Mouse (Mus musculus) T-cell, adult 2 months (primary cell): ENCODE data around the gene Obsl1.

ENCODE experiments used
- DNase-seq: peaks from one replicate; pipeline ENCODE4 v3.0.0; 2022; ENCODE audit warnings: low spot score

Gene Obsl1

DNA sequence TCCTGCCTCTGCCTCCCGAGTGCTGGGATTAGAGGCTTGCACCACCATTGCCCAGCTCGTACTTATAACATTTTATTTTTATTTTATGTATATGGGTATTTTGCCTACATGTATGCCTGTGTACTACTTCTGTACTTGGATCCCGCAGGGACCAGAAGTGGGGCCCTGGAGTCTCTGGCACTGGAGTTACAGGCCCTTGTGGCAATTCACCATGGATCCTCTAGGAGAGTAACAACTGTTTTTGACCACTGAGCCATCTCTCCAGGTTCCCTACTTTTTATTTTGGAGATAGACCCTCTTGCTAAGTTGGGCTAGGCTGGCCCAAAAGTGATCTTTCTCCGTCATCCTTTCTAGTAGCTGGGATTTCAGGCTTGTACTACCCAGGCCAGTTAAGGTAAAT, 12.2 kb upstream of the Obsl1 start:
- no peak for DNase-seq

DNA sequence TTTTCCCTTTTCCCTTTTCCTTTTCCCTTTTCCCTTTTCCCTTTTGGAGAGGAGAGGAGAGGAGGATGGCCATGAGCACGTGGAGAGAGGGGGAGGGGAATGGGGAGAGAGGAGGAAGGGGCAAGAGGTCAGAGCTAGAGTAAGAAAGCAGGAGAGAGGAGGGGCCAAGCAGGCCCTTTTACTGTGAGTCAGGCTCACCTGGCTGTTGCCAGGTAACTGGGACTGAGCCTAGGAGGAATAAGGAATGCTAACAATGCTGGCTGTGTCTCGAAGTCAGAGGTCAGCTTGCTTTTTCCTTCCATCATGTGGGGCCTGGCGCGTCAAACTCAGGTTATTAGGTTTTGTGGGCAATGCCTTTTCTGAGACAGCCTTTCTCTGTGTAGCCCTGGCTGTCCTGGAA, 11.7 kb upstream of the Obsl1 start:
- DNase-seq = no peak

DNA sequence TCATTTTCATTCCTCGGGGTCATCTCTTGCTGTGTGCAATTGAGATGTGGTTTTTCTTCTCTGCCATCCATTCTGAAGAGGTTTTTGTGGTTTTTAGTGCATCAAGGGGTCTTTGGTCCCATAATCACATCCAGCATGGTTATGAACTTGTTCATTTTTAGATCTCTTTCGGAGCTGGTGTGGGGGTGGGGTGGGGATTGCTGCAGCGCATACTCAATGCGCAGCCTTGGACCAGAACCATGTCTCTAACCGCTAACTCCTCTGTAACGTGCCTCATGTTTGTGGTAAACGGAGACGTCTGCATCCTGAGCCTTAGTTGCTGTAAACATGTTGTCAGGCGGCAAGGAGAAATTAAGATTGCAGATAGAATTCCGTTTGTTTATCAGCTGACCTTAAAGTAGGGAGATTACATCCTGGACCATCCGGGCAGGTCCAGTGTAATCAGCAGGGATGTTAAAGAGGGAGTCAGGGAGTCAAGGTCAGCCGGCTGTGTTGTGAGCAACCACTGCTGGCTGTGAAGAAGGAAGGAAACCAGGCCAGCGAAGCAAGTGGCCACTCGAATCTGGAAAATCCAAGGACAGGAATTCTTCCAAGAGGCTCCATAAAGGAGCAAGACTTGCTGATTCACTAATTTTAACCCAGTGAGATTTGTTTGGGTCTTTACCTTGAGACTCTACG, 10.6 kb upstream of the Obsl1 start:
- no peak for DNase-seq

DNA sequence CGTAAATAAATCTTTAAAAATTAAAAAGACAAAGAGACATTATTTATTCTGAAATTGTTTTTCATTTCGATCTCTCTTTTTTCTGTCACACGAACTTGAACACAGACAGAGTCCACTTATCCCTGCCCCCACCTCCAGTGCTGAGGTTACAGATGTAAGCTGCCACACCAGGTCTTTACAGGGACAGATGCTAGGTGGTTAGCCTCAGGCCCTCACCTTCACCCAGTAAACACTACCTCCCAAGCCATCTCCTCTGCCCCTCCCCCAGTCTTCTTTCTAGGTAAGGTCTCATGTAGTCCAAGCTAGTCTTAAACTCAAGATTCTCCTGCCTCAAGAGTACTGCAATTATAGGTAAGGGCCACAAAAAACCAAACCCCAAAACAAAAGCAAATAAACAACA, 6.3 kb upstream of the Obsl1 start:
- DNase-seq = no peak

DNA sequence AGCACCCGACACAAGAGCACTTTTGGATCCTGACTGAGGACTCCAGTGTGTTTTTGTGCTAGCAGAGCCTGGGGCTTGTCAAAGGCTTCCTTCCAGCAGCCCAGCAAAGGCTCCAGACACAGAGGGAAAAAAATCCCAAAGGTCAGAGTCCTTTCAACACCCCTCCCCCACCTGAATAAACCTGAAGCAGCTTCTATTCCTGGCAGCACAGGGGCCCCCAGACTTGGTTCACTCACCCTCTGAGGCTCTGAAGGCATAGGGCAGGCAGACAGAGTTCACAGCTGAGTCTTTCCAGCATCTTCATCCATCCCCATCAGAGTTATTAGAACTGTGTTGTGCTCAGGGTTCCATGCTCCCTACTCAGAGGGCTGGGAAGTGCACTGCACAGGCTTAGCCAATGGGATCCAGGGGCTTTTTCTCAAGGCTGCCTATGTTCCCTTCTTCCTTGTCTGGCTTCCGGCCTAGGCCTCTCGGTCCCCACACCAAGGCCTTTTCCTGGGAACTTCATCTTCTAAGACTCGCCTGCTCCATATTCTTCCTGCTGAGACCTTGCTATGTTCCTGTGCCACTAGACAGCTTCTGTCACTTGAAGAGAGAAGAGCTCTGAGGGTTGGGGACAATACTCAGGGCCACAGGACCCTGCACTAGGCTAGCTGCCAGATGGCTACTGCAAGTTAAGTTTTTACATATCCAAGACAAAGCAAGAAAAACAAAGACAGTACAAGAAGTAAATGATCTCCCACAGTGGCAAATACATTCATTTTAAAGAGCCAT, 5.4 kb upstream of the Obsl1 start:
- DNase-seq = no peak

DNA sequence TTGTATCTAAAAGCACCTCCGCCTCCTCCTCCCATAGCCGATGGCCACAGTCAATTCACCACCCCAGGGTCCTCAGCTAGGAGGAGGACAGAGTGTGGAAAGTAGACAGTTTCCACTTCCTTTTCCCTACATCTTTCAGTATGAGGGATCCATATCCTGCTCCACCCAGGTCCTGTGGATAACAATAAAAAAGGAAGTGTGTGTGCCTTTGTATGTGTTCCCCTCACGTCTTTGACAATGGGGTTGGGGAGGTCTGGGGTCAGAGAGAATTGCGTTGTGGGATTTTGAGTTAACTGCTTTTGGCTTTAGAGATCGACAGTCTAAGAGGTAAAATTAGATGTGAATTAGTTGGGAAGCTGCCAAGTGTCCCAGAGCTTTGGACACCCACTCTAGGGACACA, 3.9 kb upstream of the Obsl1 start:
- no peak for DNase-seq

DNA sequence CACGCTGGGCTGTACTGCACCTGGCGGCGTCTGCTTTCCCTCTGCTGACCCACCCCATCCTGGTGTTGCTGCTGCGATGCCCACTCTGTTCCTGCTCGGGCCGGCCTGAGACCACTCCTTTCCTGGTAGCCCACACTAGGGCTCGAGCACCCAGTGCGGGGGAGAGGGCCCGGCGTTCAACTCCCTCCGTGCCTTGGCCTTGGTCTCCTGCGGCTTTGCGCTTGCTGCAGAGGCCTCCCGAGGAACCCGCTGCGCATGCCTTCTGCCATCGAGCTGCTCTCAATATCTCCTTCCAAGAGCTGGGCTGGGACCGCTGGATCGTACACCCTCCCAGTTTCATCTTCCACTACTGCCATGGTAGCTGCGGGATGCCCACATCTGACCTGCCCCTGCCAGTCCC, 3.3 kb upstream of the Obsl1 start:
- no peak for DNase-seq

DNA sequence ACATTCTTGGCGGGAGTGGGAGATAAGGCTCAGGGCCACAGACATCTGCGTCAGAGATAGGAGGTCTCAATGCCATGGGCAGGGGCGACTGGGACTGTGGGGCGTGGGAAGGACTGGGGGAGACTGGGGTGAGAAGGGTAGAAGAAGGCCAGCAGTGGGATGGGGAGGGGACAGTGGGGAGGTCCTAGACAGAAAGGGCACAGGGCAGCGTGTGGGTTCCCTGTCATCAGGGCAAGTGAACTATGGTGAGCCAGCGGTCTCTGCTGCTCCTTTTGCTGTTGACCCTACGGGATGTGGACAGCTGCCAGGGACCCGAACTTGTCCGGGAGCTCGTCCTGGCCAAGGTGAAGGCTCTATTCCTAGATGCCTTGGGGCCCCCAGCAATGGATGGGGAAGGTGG, 754 bp upstream of the Obsl1 start, which contains the start of gene Inha:
TSS of gene Inha (plus strand) at position 72 of the 400 bp plus-strand sequence.
- DNase-seq = no peak

DNA sequence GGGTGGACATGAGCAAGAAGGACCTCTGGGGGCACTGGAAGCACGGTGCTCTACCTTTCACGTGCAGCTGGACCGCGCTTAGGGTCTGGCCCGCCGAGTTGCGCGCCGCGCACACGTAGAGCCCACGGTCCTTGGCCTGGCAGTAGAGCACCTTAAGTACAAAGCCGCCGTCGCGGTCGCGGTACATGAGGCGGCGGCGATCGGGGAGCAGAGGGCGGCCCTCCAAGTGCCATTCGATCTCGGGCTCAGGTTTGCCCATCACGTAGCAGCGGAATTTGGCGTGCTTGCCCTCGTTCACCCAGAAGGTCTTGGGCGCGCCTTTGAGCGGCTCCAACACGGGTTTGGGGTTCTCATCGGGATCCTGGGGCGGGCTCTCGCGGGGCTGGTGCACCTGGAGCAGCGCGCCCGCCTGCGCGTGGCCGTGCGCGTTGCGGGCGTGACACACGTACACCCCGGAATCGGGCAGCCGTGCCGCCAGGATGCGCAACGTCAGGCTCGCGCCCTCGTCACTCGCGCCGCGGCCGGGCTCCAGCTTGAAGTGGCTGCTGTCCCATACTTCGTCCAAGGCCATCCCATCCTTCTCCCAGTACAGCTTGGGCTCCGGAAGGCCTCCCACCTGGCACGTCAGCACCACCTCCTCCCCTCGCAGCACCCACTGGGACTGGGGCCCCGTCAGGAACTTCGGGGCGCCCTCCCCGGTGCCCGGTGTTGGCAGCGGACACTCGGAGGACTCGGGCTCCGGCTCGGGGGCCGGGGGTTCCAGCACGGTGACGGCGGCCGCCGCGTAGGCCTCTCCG, 895 bp downstream of the Obsl1 start:
- DNase-seq = peak; percentile 53

DNA sequence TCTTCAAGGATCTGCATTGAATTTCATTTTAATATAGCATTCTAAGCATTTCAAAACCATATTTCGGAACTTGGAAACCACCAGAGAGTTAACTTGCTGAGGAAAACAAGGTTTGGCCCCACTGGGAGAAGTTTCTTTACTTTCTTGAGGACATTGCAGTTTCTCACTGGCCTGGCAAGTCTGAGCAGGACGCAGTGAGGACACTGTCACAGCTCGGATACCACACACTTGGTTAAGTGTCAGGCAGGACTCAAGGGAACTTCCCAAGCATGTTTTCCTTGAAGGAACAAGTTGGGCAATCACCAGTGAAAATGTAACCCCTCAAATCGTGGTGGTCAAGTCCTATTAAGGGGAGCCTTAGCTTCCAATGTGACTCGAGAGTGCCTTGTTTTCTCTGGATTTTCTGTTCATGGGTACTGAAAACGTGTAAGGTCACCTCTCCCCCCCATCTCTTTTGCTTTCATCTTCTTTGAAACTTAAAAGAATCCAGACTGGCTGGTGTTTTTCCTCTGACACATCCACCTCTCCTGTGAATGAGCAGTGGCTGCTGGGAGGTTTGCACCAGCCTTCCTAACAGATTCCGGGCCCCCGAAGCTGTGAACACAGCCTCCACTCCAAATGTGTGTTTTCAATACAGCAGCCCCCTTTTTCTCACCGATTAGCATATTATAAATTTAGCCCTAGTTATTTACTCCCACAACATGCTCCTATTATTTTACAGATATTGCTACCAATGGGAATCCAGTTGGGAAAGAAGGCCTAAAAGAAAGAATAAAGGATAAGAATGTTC, 1.8 kb downstream of the Obsl1 start:
- no peak for DNase-seq

DNA sequence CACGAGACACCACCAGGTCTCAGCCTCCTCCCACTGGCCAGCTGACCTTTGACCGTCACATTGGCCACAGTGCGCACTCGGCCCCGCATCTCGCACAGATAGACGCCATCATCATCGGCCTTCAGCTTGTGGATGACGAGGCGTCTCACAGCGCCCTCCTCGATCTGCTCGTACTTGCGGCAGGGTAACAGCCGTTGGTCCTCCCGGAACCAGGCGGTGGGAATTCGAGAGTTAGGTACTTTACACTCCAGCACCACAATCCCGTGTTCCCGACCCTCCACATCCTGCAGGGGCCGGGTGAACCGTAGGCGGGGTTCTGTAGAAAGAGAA, 2.6 kb downstream of the Obsl1 start:
- no peak for DNase-seq

DNA sequence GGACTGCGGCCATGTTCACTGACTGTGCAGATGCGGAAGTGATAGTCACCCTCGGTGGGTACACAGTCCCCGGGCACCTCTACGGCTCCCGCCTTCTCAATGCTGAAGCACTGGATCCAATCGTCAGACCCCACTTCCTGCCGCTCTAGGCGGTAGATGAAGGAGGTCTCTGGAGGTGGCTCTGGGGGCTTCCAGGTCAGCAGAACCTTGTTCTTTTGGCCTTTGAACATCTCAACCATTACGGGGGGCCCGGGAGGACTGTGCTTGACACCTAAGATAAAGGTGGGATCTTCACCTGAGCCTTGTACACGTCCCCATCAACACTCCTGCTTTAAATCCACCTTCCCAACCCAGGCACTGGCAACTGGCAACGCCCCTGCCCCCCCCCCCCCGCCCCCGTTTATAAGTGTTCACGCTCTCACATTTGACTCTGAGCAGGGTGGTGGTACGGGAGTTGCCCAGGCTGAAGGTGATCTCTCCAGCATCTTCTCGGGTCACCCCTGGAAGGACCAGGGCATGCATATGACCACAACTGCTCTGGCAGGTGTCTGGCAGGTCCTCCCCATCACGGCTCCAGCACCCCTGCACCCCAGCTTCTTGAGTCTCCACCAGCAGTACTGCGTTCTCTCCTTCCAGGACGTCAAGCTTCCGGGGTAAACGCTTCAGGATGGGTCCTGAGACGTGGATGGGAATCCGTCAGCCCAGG, 3.2 kb downstream of the Obsl1 start:
- DNase-seq = no peak

DNA sequence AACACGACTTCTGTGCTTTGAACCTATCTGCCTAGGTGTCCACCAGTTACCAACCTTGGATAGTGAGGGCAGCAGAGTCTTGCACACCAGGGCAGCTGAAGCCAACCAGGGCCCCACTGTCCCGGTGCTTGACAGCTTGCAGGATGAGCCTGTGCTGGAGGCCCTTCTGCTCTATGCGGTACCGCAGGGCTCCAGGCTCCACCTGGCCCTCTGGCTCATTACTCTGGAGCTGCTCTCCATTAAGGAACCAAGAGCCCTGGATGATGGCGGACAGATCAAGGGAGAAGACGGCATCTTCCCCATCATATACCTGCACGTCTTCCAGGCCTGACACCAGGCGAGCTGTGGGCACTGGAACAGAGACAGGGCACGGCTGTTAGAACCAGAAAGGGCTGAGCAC, 4.3 kb downstream of the Obsl1 start:
- DNase-seq = no peak

DNA sequence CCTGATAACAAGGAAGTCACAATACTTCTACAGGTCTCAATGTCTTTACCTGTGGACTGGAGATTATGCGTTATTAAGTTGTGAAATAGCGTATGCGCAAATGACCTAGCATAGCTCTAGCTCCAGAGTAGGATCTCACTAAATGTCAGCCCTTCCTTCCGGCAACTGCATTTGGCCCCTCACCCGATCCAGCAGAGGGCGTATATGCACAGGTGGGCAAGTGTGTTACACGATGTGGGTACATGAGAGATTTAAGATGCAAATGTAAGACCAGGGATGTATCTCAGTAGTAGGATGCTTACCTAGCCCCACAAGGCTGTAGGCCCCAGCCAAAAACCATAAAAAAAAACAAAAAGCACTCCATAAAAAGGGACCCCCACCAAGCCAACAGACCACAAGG, 6.8 kb downstream of the Obsl1 start:
- DNase-seq = no peak

DNA sequence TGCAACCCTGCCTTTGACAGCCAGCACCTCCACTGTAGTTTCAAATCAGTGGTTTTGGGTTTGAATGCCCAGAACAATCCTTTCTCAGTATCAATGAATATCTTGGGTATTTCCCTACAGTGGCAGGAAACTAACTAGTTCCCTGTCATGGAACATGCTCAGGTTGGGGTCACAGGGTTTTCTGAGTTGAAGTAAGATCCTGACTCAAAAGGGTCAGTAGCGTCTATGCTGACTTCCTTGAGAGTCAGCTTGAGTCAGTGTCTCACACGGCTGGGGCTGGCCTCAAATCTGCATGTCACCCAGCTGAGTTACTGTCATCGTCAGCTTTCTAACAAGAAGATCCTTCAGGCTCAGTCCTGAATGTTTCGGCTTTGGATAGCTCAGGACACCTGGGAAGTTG, 7.4 kb downstream of the Obsl1 start:
- DNase-seq = no peak

DNA sequence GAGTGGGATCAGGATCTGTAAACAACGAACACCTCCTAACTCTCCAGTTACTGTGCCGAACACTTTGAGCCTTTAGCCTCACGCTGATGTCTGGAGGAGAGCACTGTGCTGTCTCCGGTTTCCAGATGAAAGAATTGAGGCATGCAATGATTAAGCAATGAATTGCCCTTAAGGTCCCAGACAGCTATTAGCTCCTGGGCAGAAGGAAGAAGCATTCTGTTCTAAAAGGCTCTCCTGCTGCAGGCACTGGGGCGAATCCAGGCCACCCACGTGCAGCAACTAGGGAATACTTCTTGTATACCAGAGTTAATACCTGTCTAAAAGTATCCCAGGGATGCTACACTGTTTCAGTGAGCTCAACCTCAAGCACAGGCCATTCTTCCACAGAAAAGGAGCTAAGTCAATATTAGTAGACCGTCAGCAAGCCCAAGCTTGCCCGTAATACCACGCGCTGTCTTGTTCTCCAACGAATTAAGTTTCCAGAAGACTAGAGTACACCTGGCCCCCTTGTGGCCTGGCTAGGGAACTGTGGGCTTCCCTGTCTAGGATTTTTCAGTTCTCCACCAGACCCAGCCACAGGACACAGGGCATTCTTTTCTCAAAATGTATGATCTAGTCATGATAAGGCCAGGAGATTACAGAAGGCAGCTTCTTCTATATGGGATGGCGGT, 11.2 kb downstream of the Obsl1 start:
- no peak for DNase-seq

DNA sequence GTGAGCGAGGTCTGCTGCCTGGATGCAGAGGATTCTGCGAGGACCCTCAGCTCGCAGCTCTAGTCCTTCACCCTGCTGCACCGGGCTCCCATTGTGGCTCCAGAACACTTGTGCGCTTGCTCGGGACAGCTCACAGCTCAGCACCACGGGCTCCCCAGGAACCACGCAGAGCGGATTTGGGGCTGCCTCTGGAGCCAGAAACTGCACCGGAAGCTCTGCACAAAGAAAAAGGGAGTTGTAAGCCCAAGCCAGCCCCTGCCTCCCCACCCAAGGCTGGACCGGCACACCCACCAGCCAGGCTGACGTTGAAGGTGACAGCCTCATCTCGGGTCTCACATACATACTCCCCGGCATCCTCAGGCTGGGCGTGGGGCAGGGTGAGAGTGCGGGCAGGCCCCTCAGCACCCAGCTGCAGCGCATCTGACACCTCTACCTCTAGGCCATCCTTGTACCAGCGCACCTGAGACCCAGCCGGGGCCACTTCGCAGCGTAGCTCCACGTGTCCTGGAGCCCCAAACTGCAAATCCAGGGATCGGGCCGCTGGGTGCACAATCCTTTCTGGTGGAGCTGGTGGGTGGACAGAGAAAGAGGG, 13.6 kb downstream of the Obsl1 start:
- no peak for DNase-seq

DNA sequence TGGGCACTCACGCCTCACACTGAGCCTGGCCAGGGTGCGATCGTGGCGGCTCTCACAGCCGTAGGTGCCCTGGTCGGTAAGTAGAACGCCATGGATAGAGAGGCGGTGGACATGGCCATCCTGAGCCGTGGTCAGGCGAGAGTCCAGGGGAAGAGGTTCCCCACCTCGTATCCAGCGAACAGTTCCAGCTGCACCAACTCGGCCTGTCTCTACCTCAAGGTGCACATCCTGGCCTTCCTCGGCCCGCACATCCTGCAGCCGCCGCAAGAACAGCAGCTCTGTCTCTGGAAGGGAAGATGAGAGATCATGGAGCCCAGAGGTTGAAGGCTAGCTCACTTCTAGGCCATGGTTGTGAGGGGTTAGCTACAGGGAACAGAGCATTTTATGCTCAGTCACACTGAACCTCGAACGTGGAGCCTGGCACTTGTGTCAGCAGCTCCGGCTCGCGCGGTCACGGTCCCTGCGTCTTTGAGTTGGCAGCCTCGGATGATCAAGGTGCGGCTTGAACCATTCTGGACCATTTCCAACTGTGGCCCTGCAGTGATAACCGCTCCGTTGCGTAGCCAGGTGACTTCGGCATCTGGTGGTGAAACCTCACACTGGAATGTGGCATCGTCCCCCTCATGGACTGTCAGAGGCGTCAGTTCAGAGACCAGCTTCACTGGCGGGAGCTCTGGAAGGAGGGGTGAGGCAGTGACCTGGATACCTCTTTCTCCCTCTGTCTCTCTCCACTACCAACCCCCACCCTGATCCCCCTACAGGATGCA, 15.3 kb downstream of the Obsl1 start:
- DNase-seq = no peak

DNA sequence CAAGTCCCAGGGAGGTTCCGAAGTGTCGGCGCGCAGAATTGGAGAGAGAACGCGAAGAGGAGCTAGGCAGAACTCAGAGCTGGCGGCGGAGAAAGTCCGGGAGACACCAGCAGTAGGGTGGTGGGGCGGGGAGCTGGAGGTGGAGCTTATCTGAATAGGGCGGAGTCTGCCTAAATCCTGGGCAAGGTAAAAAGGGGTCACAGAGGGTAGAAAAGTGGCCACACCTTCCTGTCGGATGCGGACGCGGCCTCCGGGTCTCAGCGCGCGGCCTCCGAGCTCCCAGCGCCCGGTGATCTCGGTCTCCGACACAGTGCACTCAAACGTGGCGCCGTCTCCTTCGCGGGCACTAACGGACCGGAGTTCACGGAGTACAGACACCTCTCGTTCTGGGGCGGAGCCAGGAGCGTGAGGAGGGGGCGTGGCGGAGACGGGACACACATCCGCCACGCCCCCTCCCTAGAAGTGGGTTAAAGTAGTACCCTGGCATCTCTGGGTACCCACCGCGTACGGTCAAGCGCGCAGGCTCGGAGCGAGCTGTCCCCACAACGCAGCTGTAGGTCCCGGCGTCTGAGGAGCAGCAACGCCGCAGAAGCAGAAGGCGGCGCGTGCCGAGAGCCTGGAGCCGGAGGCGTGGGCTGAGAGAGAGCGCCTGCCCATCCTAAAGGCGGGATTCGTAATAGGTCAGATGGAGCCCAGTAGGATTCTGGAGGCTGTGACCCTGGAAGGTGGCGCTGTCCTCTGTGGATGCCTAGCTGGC, 18.7 kb downstream of the Obsl1 start:
- DNase-seq = peak; percentile 64
